Mouse (Mus musculus) adrenal gland, postnatal 36 days (tissue): ENCODE results near the gene Uqcr10. TPM values are rescaled to one million over a fixed set of nuclear protein-coding genes. Genes with fewer than 3 reads are reported as not detected.
"Not testable (repeated sequence)": the region's sequence is repeated elsewhere in the genome, so short reads cannot be mapped to it uniquely, and the experiment has no call there.

ENCODE experiments used
- DNase-seq, 2 experiments: peaks; one replicate each; pipeline ENCODE4 v3.0.0; 2021; ENCODE audit warnings: mixed read lengths in 1 of 2
- total RNA-seq, 2 experiments: library from RNA; stranded (reverse); gene quantifications; 2 replicates each; pipeline ENCODE4 v1.2.3; 2021

Gene Uqcr10
- total RNA-seq, 2 experiments from 2014 or later: 958 to 992 TPM

DNA sequence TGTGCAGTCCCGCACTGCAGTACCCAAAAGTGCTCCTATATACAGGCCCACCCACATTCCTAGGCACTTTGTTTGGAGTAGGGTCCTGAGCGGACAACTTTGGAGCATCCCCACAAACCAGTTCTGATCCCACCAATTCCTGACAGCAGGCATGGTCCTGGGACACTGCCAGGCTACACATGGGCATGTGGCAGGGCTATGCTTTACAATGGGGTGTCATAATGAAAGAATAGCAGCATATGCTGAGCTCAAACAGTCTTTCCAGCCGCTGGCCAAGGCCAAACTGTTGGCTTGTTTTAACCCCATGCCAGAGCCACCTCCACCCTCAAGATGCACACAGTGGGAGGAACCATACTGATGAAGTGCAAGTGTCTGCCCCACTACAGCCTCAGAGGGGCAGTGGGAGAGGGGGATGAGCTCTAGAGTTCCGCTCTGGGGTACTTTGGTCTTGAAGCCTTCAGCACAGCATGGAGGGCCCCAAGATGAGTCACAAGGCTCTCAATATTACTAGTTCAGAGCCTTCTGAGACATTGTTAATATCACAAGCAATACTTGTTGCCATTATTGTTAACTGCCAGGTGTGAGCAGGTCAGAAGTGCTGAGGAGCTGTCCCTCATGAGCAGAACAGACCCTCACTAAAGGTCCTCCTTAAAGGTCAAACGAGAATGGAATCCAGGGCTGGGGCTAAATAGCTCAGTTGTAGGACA is 12.5 kb upstream of the Uqcr10 start:
- no peak for DNase-seq

DNA sequence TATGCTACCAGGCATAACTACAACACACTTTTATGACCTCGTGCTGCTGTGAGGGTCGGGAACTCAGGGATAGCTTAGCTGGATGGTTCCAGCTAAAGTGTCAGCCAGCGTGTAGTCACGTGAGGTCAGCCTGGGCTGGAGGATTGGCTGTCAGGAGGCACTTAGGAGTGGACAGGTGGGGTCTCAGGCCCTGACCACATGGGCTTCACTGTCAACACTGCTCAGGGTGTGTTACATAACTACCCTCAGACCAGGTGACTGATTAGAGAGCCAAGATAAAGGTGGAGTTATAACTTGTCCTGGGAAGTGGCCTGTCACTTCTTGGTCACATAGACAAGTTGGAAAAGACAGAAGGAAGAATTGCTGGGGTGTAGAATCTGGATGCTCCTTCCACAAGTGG is 11.5 kb upstream of the Uqcr10 start:
- DNase-seq: no peak

DNA sequence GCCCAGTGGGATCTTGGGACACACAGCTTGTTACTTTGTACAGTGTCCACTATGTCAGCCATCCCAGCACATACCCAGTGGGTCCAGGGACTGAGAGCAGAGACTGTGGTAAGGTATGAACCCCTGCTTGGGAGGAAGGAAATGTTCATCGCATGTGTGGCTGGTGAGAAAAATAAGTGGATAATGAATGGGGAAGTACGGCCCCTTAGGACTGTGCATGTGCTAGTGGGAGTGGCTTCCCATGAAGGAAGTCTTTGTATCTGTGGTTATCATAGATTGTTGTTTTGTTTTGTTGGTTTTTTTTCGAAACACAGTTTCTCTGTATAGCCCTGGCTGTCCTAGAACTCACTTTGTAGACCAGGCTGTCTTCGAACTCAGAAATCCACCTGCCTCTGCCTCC is 10.6 kb upstream of the Uqcr10 start:
- DNase-seq: no peak

DNA sequence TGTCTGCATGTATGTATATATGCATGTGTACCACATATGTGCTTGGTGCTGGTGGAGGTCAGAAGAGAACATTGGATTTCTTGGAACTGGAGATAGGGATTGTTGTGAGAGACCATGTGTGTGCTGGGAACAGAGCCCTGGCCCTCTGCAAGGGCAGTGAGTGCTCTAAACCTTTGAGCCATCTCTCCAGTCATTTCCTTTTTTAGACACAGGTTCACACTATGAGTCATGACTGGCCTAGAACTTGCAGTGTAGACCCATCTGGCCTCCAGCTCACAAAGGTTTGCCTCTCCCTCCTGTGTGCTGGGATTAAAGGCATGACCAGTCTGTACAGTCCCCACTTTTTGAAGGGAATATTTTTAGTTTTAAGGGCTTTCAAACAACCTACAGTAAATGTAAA is 8.7 kb upstream of the Uqcr10 start:
- no peak for DNase-seq

DNA sequence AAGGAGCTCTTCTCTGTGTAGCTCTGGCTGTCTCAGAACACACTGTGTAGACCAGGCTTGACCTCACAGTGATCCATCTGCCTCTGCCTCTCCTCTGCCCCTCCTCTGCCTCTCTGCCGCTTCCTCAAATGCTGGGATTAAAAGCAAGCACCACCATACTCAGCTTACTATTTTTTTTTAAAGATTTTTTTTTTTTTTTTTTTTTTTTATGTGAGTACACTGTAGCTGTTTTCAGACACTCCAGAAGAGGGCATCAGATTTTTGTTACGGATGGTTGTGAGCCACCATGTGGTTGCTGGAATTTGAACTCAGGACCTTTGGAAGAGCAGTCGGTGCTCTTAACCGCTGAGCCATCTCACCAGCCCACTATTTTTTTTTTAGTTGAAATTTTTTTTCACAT is 6.0 kb upstream of the Uqcr10 start:
- not testable (repeated sequence) for DNase-seq

DNA sequence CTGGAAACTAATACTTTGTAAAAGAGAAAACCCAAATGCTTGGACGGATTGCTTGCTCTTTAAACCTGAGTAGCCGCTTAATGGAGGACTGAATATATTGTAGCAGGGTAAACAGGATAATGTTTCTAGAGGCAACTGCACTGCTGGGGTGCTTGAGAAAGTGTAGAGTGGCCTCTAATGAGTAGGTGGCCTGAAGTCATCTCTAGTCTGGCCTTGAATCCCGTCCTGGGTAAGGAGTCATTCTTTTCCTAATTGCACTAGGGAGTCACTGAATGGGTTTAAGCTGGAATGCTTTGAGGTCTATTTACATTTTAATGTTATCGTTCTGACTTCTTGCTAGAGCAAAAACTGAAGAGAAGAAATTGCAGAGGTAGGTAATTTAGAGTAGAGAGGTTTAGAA is 1.0 kb upstream of the Uqcr10 start:
- DNase-seq: peak in 1 of 2 experiments; percentile 41

DNA sequence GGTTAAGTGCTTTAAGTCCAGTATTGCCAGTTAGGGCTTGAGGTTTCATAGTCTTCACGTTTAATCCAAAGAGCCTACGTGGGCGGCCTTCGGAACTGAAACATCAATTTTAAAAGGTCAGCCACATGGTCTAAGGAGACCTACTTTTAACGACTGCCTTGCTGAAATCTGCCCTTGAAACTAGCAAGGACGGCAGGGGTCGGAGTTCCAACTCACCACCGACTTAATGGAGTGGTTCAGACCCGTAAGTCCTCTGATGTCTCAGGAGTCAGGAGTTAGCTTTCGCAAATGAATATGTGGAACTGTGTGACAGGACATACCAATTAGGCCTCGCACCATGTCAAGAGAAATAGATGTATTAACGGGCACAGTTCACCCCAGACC is 462 bp downstream of the Uqcr10 start:
- no peak for DNase-seq

DNA sequence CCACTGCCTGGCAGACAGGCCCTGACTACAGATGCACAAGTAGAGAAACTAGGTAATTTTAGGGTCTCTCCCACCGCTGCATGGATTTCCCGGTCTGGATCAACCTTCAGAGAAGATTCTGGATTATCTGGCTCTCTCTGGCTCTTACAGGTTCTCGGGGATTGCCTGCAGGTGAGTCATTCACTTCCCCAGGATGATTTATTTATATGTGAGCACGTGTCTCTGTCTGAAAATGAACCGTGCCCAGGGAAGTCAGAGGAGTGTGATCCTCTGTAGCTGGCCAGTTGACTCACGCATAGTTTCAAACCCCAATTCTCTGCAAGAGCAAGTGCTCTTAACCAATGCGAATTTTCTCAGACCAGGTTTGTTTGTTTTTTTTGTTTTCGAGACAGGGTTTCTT is 3.4 kb downstream of the Uqcr10 start:
- DNase-seq: no peak

DNA sequence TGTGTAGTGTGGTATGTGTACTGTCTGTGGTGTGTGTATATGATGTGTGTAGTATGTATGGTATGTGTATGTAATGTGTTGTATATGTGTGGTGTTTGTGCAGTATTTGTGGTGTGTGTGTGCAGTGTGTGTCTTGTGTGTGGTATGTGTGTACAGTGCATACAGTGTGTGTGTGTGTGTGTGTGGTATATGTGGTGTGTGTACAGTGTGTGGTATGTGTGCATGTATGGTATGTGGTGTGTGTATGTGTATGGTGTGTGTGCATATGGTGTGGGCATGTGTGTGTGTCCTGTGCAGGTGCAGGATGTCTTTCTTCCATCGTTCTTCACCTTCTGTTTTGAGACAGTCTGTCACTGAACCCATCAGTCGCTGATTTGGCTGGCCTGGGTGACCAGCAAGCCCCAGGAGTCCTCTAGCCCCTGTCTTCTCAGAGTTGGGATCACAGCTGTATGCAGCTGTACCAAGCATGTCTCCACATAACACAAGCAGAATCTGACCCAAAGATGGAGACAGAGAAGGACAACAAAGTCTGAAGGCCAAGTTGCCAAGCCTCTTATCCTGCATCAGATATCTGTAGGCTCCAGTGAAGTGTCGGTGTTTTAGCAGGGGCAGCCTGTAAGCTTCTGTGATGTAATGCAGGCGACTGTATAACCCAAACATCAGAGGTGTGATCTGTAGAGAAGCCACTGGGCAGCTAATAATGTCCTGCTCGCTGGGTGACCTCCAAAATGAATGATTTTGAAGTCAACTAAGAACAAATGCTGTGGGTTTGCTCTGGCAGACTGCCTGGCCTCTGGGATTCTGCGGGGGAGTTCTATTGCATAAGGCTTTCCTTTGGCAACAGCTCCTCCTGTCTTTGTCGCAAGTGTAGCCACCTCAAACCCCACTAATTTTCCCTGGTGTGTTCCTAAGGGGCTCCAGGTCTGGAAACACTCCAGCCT is 6.8 kb downstream of the Uqcr10 start:
- DNase-seq: peak; percentile 91

DNA sequence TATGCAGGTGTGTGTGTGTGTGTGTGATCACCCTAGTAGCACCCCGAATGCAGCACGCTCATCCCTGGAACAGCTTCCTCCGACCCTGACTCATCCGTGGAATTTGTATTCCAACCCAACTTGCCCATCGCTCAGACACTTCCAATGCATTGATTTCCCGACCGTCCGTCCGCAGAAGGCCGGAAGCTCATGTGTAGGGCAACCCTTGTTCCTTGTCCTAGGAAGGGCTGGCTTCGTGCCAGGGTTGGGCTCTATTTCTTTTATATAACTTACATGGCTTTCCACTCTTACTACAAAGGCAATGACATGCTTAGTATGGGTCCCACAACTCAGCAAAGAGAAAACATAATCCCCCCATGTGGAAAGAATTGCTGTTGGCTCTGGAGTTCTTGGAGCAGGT is 12.0 kb downstream of the Uqcr10 start:
- peak in 1 of 2 experiments; percentile 32 for DNase-seq

DNA sequence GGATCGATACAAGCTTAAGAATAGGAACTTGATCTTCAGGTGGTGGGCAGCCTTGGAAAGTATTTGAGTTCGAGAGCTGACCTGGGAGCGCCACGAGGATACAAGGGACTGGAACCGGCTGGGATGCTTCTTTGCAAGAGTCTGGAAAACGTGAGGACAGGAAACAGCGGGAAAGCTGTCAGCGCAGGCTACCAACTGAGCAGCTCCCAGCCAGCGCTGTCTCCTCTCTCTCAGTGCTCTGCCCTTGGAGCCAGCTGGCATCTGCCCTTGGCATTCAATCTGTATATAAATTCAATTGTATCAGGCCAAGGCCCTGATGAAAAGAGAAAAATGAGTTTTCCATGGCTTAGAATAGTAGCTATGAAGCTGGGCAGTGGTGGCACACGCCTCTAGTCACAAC is 12.9 kb downstream of the Uqcr10 start:
- peak; percentile 80 to 84 for DNase-seq

DNA sequence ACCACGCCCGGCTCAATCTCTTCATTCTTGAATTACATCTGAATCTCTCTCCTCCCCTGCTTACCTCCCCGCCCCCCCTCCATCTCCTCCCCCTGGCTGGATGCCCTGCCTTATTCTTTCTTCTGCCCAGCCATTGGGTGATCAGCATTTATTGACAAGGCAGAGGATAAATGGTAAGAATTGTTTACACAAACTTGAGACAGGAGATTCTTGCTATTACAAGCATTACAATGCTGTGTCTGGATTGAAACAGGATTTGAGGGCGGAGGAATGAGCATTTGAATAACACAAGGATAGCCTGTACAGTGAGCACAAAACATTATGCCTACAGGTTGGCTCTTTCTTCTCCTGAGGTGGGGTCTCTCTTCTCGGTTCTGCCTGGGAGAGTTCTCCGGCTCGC is 13.8 kb downstream of the Uqcr10 start:
- DNase-seq: no peak

DNA sequence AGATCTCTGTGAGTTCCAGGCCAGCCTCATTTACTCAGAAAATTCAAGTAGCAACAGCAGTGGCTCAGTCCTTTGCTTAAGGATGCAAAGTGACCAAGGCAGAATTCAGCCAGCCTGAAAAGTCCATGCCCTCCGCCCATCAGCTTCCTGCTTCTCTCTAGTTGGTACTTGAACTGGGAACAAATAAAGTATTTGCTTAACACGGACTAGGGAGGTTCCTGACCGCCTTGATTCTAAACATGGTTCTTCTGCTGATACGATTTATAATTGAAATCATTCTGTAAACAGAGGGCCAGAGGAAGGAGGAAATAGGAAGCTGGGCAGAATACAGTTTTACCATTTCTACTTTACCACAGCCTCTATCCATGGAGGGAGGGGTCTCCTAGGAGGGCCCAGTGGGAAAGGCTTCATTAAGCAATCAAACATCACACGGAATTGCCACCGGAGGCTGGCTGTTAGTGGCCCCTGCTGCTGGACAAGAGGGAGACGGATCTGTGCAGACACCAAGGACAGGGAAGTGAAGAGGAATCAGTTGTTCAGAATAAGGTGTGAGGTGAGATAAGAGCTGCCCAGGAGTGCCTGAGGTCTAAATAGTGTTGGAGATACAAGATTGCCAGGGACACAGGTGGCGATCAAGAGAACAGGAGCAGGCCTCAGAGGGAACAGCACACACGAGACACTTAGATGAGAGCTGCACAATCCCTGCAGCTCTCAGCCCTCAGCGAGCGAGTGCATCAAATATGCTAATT is 15.3 kb downstream of the Uqcr10 start:
- no peak for DNase-seq

DNA sequence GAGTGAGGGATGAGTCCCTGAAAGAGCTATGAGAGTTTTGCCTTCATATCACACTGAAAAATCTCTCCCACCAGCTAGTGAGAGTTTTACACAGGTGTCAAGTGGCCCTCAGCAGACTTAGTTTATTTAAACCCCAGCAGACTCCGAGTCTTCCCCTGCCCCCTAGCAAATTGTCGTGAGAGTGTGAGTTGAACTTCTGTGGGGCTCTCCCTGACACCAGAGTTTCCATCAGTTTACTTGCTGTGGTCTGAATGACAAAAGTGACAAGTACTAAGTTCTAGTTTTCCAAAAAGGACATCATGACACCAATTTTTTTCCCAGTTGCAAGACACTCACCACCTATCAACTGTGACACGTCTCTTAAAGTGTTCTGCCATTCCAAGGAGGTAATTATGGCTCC is 16.3 kb downstream of the Uqcr10 start:
- no peak for DNase-seq

DNA sequence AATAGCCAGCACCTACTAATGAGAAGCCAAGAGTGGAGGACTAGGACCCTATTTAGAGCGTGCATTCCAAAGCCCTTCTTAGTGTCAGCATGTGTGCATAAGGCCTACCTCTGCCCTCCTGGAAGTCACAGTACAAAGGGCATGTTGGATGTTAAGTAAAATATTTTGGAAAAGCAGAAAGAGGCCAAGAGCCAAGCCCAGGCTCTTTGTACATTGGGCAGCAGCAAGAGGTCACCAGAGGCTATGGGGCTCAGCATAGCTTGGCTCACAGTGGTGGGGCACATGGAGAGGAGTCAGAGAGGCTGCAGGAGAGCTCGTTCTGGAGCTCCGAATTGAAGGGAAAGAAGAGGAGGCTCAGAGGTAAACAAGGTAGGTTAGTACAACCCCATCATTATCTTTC is 17.1 kb downstream of the Uqcr10 start:
- DNase-seq: no peak

DNA sequence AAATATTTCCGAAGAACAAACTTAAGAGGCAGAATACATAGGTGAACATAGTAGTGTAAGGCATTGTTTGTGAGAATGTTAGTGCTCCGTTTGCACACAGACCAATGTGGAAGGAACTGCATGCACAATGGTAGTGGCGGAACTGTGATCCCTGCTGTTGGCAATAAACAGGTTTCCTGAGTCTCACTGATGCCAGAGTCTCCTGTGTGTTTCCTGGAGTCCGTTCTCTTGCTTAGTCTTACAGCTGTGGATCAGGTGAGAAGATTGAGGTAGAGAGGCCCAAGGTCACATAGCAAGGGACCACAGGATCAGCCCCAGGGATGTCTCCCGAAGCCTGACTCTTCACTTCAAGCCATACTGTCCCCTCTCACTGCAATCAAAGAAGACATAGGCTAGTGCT is 18.6 kb downstream of the Uqcr10 start:
- no peak for DNase-seq

DNA sequence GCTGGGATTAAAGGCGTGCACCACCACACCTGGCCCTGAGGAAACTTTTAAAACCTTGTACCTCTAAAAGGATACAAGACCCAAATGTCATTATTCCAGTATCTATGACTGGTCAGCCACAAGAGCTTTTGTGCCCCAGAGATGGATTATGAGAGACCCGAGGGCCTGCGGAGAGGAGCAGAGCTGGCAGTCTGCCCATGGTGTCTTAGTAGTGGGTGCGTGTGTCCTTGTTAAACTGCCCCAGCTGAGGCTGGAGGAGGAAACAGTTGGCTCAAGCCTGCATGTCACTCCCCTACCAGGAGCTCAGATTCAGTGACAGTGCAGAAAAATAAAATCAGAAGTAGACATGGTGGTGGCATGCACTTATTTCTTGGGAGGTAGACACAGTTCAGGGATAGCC is 19.1 kb downstream of the Uqcr10 start:
- peak; percentile 73 to 75 for DNase-seq

DNA sequence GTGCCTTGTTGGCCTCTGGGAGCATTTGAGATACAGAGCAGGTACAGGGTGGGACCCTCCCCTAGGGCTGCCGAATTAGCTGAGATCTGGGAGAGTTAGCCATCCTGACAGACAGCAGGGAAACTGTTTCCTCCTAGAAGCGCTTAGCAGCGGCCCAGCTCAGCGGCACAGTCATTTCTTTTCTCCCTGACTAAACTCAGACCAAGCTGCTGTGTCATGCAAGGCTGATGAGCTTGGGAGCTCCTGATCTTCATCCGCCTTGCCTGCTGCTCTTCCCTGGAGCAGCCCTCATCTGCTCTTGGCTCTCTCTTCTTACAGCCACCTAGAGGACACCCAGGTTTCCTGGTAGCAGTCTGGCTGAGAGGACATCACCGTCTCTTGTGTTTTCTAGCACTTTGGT is 20.0 kb downstream of the Uqcr10 start:
- DNase-seq: no peak

DNA sequence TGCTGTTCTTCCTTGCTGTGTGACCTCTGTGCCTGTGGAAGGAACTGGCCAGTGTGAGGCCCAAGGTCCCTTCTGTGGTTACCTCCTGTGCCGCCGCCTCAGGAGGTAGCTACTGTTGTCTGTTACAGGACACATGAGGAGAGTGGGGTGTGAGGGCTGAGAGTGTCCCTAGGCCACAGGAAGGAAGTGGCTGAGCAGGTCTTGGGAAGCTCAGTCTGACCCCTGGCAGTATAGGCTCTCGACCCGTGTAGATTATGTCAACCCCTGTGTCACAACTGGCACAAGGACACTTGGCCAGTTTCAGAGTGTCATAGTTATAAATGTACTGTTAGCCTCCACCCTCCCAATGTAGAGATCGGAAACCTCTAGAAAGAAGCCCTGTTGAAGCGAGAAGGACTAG is 20.6 kb downstream of the Uqcr10 start:
- DNase-seq: peak in 1 of 2 experiments; percentile 49

DNA sequence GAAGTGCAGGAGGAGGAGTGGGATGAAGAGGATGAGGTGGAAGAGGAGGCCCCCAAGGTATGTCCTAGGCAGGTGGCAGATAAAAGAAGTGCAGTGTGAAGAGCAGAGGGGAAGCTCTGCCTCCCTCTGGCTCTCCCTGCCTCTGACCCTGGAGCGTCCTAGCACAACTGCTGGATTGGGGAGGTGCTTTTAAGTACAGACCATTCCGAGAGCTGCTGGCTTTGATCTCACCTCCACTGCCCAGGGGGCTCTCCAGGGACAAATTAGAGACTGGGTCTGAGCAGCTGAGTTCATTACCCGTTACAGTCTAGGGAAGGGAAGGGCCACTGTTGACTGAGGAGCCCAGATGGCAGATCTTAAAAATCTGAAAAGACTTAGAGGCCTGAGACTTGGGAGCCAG is 24.0 kb downstream of the Uqcr10 start:
- DNase-seq: no peak

DNA sequence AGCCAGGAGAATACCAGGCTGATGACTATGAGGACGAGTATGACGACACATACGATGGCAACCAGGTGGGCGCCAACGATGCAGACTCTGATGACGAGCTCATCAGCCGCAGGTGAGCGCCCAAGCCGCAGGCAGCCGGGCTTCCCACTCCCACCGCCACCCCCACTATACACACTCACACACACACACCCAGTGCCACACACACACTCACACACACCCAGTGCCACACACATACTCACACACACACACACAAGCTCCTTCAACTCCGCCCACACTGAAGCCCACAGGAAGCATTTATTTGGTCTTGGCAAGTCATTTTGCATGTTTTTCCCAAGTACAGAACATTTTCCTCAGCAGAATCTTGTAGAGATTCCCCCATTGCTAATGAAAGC is 24.7 kb downstream of the Uqcr10 start:
- DNase-seq: no peak

DNA sequence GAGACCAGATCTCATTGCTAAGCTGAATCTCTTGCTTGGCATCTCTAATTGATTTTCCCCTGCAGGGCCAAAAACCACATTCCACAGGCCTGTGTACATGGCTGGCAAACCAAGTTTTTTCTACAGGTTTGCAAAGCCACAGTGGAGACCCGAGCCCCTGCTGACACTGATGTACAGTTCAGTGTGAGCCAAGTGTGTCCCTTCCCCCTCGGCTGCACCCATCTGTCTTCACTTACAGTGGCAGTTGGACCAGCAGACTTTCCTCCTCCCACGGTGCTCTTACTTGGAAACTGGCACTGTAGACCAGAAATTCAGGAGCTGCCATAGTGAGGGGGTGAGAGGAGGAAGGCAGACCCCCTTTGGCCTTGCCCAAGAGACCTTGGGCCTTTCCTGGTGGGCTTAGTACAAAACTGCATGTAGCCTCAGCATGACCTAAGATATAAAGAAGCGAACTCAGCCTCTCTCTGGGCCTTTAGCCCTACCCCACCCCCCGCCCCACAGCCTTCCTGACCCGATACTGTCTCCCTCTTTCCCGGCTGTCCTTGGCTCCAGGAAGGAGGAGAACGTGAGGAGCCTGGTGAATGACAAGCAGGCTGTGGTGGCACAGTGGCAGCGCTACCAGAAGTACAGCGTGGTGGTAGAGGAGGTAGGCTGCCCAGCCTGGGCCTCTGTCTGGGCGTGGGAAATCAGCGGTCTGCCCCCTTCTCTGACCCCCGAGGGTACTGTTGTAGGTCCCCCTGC is 25.3 kb downstream of the Uqcr10 start:
- DNase-seq: no peak
